Mouse (Mus musculus): ENCODE data around the gene 1110004F10Rik.

1110004F10Rik gene

GRCm38 (mm10) chr7:116093466-116093850 lies 54.3 kb downstream of the 1110004F10Rik start:
- no peak for DNase-seq

GRCm38 (mm10) chr7:116099952-116100528 lies 60.8 kb downstream of the 1110004F10Rik start:
- no peak for DNase-seq

- no peak for DNase-seq
Measured at GRCm38 (mm10) chr7:116103091-116103490, 63.9 kb downstream of the 1110004F10Rik start.

GRCm38 (mm10) chr7:116110661-116111060 lies 71.5 kb downstream of the 1110004F10Rik start:
- no peak for DNase-seq

GRCm38 (mm10) chr7:116111546-116111945 lies 72.3 kb downstream of the 1110004F10Rik start:
- DNase-seq, result no peak

GRCm38 (mm10) chr7:116115216-116115930 lies 76.2 kb downstream of the 1110004F10Rik start:
- DNase-seq, result no peak

- no peak for DNase-seq
Measured at GRCm38 (mm10) chr7:116115991-116116390, 76.8 kb downstream of the 1110004F10Rik start.

GRCm38 (mm10) chr7:116119306-116119857 lies 80.2 kb downstream of the 1110004F10Rik start:
- DNase-seq, result no peak

GRCm38 (mm10) chr7:116120737-116121136 lies 81.5 kb downstream of the 1110004F10Rik start:
- DNase-seq, result no peak

GRCm38 (mm10) chr7:116121202-116121601 lies 82.0 kb downstream of the 1110004F10Rik start:
- no peak for DNase-seq

- no peak for DNase-seq
Measured at GRCm38 (mm10) chr7:116122981-116123596, 83.9 kb downstream of the 1110004F10Rik start.

- no peak for DNase-seq
Measured at GRCm38 (mm10) chr7:116123597-116123985, 84.4 kb downstream of the 1110004F10Rik start.

- no peak for DNase-seq
Measured at GRCm38 (mm10) chr7:116124057-116124456, 84.9 kb downstream of the 1110004F10Rik start.

- DNase-seq, result no peak
Measured at GRCm38 (mm10) chr7:116125671-116126070, 86.5 kb downstream of the 1110004F10Rik start.

- DNase-seq, result no peak
Measured at GRCm38 (mm10) chr7:116127052-116127451, 87.9 kb downstream of the 1110004F10Rik start.

- DNase-seq, result no peak
Measured at GRCm38 (mm10) chr7:116128286-116128685, 89.1 kb downstream of the 1110004F10Rik start.

GRCm38 (mm10) chr7:116129374-116129773 lies 90.2 kb downstream of the 1110004F10Rik start:
- no peak for DNase-seq

- no peak for DNase-seq
Measured at GRCm38 (mm10) chr7:116131390-116131789, 92.2 kb downstream of the 1110004F10Rik start.

- peak; percentile 68 to 82 for DNase-seq
Measured at GRCm38 (mm10) chr7:116132078-116132477, 92.9 kb downstream of the 1110004F10Rik start.

- no peak for DNase-seq
Measured at GRCm38 (mm10) chr7:116134413-116135292, 95.5 kb downstream of the 1110004F10Rik start.

GRCm38 (mm10) chr7:116137149-116137548 lies 98.0 kb downstream of the 1110004F10Rik start:
- no peak for DNase-seq

GRCm38 (mm10) chr7:116137671-116138070 lies 98.5 kb downstream of the 1110004F10Rik start:
- no peak for DNase-seq

GRCm38 (mm10) chr7:116145030-116145429 lies 105.8 kb downstream of the 1110004F10Rik start:
- DNase-seq, result peak; percentile 53 to 75
